Mouse (Mus musculus) ES-E14 (cell line): Measurements from ENCODE around the gene Ush2a. TPM values are rescaled to one million over a fixed set of nuclear protein-coding genes. Genes with fewer than 3 reads are reported as not detected.

Source experiments
- DNase-seq: peaks from one replicate; pipeline ENCODE4 v3.0.0-alpha.2; 2013; ENCODE audit warnings: low read depth, low spot score
- H3K27ac ChIP-seq: 2 replicates; pipeline ENCODE4 v1.5.1; 2012; ENCODE audit warnings: low read depth, mild to moderate bottlenecking, low read length, moderate library complexity, mixed read lengths; ENCODE audit not compliant: poor library complexity, insufficient read depth, severe bottlenecking
- H3K36me3 ChIP-seq: 2 replicates; pipeline ENCODE4 v1.6.1; 2012; ENCODE audit warnings: mild to moderate bottlenecking, low read length, moderate library complexity, mixed read lengths; ENCODE audit not compliant: control insufficient read depth, poor library complexity, insufficient read depth, severe bottlenecking
- H3K4me1 ChIP-seq, 2 experiments: fragments of 150-350 bp in 1 of 2; sonication (generic) in 1 of 2; 2 replicates each; pipeline ENCODE4 v1.6.1; 2012; ENCODE audit warnings: low read length in 2 of 2, mild to moderate bottlenecking in 1 of 2, mixed read lengths in 1 of 2; ENCODE audit not compliant: control insufficient read depth in 2 of 2, insufficient read depth in 2 of 2, poor library complexity in 1 of 2
- H3K4me3 ChIP-seq, 2 experiments: fragments of 150-350 bp in 1 of 2; sonication (generic) in 1 of 2; 2 replicates each; pipeline ENCODE4 v1.5.1; 2012; ENCODE audit warnings: low read length in 2 of 2, low read depth in 1 of 2, mild to moderate bottlenecking in 1 of 2, mixed read lengths in 1 of 2; ENCODE audit not compliant: insufficient read depth in 1 of 2, poor library complexity in 1 of 2, severe bottlenecking in 1 of 2
- H3K9ac ChIP-seq: 2 replicates; pipeline ENCODE4 v1.6.1; 2012; ENCODE audit warnings: low read depth, mild to moderate bottlenecking, low read length, mixed read lengths; ENCODE audit not compliant: poor library complexity, insufficient read depth, severe bottlenecking
- H3K9me3 ChIP-seq: fragments of 150-350 bp; sonication (generic); 2 replicates; pipeline ENCODE4 v1.6.1; 2012; ENCODE audit warnings: low read depth, mild to moderate bottlenecking, low read length; ENCODE audit not compliant: control insufficient read depth, insufficient read depth
- CHD2 ChIP-seq: IDR thresholded peaks from 2 replicates; pipeline ENCODE4 v1.6.1; 2014; ENCODE audit warnings: mild to moderate bottlenecking, low read depth, low read length, inconsistent platforms
- HCFC1 ChIP-seq: IDR thresholded peaks from 2 replicates; pipeline ENCODE4 v1.6.1; 2012; ENCODE audit warnings: low read length, inconsistent platforms, borderline replicate concordance; ENCODE audit not compliant: insufficient read depth
- MAFK ChIP-seq: IDR thresholded peaks from 2 replicates; pipeline ENCODE4 v1.6.1; 2014; ENCODE audit warnings: mild to moderate bottlenecking, low read depth, low read length, inconsistent platforms; ENCODE audit not compliant: insufficient read depth
- ZC3H11A ChIP-seq: IDR thresholded peaks from 2 replicates; pipeline ENCODE4 v1.6.1; 2012; ENCODE audit warnings: low read depth, mild to moderate bottlenecking, inconsistent platforms, low read length, borderline replicate concordance
- ZNF384 ChIP-seq: IDR thresholded peaks from 2 replicates; pipeline ENCODE4 v1.6.1; 2012; ENCODE audit warnings: low read depth, low read length, inconsistent platforms
- in situ Hi-C, 2 experiments: fragments of 600-800 bp; cut with MboI; formaldehyde crosslinking; loops; one replicate each; pipeline ENCODE4 v1.15.1; 2025; ENCODE audit warnings: low sequenced_read_pairs in 2 of 2, inconsistent platforms in 1 of 2; ENCODE audit not compliant: unreplicated experiment in 2 of 2
- total RNA-seq: library from RNA; depleted of rRNA; stranded (reverse); fragments of 300-350 nt; gene quantifications from 2 replicates; pipeline ENCODE4 v1.2.3, GENCODE M21; 2012

The Ush2a gene
- total RNA-seq, 1 experiment = 0.22 TPM

DNA sequence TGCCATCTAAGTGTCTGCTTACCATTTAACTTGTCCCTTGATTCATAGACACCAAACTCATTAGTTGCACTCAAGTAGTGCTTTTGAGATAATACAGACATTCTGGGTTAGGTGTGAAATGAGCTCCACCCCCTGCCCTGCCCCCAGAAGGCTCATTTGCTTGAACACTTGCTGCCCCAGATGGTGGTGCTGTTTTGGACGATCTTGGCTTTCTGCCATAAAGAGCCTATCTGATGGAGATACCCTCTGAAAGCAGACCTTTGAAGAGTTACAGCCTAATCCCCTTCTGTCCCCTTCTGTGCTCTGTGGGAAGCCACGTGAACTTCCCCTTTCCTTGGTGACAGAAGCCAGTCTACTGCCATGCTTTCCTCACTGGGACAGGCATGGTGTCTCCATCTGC, 297.1 kb downstream of the Ush2a start:
- no peaks in the 10 kb centered on the region for H3K36me3 ChIP-seq
- peaks cover 0 to 3% of the 10 kb centered on the region in 2 experiments; a peak in 1 of 4 replicates for H3K4me1 ChIP-seq
- H3K9me3 ChIP-seq = no peaks in the 10 kb centered on the region
- no peak overlapping the region for H3K27ac ChIP-seq
- H3K9ac ChIP-seq = no peak overlapping the region
- TF ChIP-seq MAFK (no peak), ZC3H11A (no peak), ZNF384 (no peak), HCFC1 (no peak), CHD2 (no peak)
- no peak overlapping the region for H3K4me3 ChIP-seq
- in situ Hi-C loops = no loop called here
- DNase-seq = no peak

DNA sequence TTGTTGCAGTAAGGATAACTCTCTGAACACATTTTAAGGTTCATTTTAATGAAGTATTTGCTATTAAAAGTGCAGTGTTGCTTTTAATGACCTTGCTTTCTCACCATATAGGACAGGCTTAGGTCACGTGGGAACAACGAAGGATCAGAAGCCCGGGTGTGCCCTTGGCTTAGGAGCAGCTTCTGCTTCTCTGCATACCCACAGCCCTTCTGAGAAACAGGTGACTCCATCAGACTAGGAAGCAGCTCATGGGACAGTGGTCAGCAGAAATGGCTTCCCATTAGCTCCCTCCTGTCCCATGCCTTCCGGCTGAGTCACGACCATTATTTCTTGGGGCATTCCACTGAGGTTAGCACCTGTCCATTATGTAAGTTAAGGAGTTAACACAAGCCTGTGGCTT, 304.4 kb downstream of the Ush2a start:
- Histone ChIP-seq H3K9me3 (no peaks in the 10 kb centered on the region), H3K4me3 (no peak overlapping the region), H3K36me3 (no peaks in the 10 kb centered on the region), H3K9ac (no peak overlapping the region), H3K4me1 (no peaks in the 10 kb centered on the region), H3K27ac (no peak overlapping the region)
- no peak for DNase-seq
- TF ChIP-seq ZNF384 (no peak), CHD2 (no peak), HCFC1 (no peak), ZC3H11A (no peak), MAFK (no peak)
- in situ Hi-C loops = no loop called here

DNA sequence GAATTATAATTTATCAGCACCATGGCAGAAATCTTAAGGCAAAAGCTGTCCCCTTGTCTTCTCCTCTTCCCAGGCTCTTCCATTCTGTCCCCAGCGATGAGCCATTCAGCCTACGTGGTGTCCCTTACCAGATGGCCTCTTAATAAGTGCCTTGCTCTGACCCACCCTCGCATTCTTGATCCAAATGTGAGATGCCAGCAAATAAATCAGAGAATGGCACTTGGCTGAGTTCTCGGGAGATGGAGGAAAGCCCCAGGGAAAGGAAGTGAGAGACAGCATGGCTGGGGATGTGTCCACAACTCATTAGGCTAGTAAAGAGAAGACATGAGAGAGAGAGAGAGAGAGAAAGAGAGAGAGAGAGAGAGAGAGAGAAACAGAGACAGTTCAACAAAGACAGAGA, 305.7 kb downstream of the Ush2a start:
- Histone ChIP-seq H3K36me3 (no peaks in the 10 kb centered on the region), H3K9me3 (no peaks in the 10 kb centered on the region)
- TF ChIP-seq CHD2 (no peak), HCFC1 (no peak)

DNA sequence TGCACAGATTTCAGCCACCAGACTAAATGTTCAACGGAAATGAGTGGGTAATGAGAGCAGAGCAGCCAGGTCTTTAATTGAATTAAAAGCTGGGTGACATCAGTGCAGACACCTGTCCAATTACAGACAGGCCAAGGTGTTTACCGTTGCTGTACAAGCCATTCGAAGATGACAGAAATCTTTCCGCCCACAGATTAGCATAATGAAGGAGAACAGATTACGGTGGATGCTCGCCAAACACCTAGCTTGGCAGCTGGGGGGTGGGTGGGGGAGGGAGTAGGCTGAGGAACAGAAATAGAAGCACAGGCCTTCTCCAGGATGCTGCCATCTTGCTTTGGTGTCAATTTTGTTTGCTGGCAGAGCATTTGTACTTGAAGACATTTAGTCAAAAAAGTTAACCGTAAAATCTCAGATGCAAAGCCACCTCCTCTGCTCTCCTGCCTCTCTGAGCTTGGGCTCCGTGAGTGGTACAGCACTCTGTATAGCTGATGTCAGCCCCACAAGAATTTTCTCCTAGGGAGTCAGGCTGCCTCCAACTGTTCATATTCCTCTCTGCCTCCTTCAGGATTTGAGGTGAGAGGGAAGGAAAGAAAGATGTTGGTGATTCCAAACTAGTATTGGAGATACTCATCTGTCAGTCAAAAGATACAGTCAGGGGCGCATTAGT, 306.6 kb downstream of the Ush2a start:
- no peak for TF ChIP-seq ZNF384
- no peak for TF ChIP-seq HCFC1
- TF ChIP-seq ZC3H11A = no peak
- TF ChIP-seq MAFK = no peak
- TF ChIP-seq CHD2 = no peak
- no peaks in the 10 kb centered on the region for H3K4me1 ChIP-seq
- no peak for DNase-seq
- no peak overlapping the region for H3K9ac ChIP-seq
- in situ Hi-C loops = no loop called here
- H3K4me3 ChIP-seq = no peak overlapping the region
- H3K36me3 ChIP-seq = no peaks in the 10 kb centered on the region
- no peak overlapping the region for H3K27ac ChIP-seq
- H3K9me3 ChIP-seq = no peaks in the 10 kb centered on the region

More for the DNA sequence above, 305.7 kb downstream of the Ush2a start:
- H3K27ac ChIP-seq = no peak overlapping the region
- no peak overlapping the region for H3K4me3 ChIP-seq
- no peaks in the 10 kb centered on the region for H3K4me1 ChIP-seq
- no peak for DNase-seq
- in situ Hi-C loops = no loop called here
- H3K9ac ChIP-seq = no peak overlapping the region
